Mouse (Mus musculus): ENCODE measurements around the gene Tfb1m. TPM values are rescaled to one million over a fixed set of nuclear protein-coding genes. Genes with fewer than 3 reads are reported as not detected.

The Tfb1m gene
- polyA plus RNA-seq (2012; rRNA removed): 9.4 and 11.1 TPM in 2 replicates

DNA sequence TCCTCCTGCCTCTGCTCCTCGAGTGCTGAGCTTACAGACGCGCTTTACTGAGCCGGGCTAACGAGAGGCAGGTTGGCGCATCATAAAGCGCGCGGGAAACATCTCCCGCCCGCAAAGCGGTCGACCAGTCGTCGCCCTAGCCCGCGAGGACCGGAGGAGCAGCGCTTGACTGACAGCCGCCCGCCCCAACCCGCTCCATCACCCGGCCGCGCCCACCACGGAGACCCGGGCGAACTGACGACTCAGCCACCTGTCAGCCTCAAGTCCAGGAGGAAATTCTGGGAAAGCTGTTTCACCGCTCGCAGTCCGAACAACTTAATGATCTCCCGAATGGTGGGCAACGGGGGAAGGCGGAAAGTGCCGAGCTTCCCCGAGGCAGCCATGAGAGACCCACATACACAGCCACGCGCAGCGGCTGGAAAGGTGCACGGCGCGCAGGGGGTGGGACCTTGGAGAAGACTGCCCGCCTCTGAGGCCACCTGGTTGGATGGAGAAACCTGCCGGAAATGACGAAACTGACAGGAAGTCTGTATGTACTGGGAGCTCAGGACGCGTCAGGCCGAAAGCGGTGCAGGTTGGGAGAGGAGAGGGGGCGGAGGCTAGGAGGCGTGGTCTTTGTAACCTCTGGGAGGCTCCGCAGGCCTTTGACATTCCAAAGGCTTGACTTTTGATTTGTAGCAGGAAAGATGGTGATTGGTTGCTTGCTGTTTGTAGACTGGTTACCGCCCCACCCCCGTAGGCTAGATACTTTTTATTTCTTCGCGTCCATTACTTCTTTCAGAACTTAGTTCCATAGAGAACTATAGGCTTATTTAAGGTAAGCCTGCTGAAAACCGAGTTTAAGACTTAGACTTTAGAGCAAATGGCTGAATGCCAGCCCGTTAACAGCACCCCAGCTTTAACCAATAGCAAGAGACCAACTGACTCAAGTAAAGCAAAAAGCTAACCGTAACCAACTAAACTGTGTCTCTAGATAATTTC is at the start of gene Tfb1m:
Gene Tfb1m, minus strand, starts transcription at position 451 of the 981 bp plus-strand sequence.

DNA sequence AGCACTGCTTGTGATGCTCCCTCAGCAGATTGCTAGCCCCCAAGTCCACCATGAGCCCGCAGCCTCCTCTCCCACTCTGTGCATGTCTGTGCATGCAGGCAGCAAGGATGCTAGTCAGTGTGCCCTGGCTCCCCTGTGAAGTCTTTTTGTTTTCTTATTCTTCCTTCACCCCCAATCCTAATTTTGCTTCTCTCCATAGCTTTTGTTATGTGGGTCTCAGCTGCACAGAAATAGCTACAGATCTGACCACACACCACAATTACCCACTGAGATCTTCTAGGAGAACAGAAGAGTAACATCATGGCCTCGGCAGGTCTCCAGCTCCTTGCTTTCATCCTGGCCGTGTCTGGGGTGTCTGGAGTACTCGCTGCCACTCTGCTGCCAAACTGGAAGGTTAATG is 25.3 kb downstream of the Tfb1m start, which contains the start of gene Cldn20:
Gene Cldn20, plus strand, starts transcription at position 301 of the 400 bp plus-strand sequence.

Other genes with a start within 250 kb of the Tfb1m start
- 0.36 and 0.37 TPM in 2 replicates for gene Tiam2, start 231.2 kb downstream of the Tfb1m start, polyA plus RNA-seq (2012; rRNA removed)
- 0.08 and 0.09 TPM in 2 replicates for gene Cldn20, start 25.2 kb downstream of the Tfb1m start, polyA plus RNA-seq (2012; rRNA removed)
- not detected in 2 replicates for gene Nox3, start 138.5 kb upstream of the Tfb1m start, polyA plus RNA-seq (2012; rRNA removed)